Mouse (Mus musculus): Measurements from ENCODE around the gene Dnaaf1. TPM values are rescaled to one million over a fixed set of nuclear protein-coding genes. Genes with fewer than 3 reads are reported as not detected.

The Dnaaf1 gene
- total RNA-seq, 2 experiments from 2014 or later: 0.27 to 0.35 TPM

DNA sequence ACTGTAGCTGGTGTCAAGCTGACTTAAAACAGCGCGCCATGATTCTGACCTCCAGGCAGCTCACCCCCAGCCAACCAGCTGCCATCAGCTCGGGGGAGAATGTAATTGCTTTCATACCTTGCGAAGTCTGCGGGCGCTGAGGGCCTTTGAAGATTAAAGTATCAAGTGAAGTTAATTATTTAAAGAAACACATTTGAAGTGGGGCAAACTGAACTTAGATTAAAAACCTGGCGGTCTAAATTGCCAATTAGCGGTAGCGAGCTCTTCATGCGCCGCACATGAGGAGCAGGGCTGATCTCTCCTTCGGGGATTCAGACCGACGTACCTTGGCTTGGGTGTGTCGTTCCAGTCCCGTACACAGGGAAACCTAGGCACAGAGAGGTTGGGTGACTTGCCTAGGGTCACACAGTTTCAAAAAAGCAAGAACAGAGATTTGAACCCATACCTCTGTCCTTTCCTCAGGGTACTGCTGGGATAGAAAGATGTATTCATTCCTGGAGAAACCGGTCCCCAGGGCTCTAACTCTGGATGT is 69.5 kb downstream of the Dnaaf1 start:
- TF ChIP-seq CTCF (IDR thresholded peaks at IDR 0.05): no peak
- Histone ChIP-seq H3K4me3 (no peak overlapping the region), H3K27ac (no peak overlapping the region)
- intact Hi-C loops (cut with DNase I): no loop called here
- DNase-seq (ENCODE audit: extremely low spot score in 1 of 2, low spot score in 2 of 2): no peak

DNA sequence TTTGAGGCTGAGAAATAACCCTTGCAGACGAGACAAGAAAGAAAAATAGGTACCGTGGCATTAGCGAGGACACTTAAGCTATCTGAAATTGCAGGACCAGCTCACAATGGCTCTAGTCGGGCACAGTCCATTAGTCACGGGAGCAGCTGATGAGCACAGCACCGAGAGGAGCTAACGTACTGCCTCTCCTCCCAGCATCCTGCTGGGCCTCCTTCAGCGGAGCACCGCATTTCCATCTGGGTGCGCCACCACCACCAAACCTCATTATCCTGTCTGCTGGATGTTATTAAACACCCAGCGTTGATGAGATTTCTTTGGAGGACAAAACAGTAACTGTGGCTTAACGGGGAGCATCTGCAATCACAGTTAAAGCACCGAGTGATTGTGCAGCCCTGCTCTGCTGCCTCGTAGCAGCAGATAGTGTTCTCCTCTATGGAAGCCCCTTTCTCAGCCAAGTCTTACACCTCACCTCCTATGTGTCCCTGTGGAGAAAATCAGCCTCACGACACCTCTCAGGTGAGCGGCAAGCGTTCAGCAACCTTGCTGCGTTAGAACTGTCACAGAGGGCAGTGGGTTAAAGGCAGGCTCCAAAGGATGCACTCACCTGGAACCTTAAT is 70.1 kb downstream of the Dnaaf1 start:
- intact Hi-C loops (cut with DNase I): no loop called here
- TF ChIP-seq CTCF (IDR thresholded peaks at IDR 0.05): no peak

DNA sequence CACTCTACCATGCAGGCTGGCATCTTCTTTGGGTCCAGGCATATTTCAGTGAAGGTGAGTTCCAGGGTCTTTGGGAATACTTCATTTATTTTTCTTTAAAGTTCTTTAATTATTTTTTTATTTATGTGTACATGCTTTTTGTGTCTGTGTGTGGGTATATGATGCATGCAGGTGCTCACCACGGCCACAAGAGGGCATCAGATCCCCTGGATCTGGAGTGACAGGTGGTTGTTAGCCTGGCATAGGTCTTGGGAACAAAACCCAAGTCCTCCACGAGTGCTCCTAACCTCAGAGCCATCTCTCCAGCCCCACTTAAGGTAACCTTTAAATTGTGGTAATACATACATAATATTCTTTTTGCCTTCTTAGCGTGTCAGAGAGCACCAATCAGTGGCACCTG is 71.2 kb downstream of the Dnaaf1 start:
- DNase-seq (ENCODE audit: extremely low spot score in 1 of 2, low spot score in 2 of 2): no peak
- H3K27ac ChIP-seq: no peak overlapping the region
- no peak overlapping the region for H3K4me3 ChIP-seq
- no peak; the same call in none of the 2 replicates for TF ChIP-seq CTCF (IDR thresholded peaks at IDR 0.05)
- intact Hi-C loops (cut with DNase I): no loop called here

More for the DNA sequence above, 70.1 kb downstream of the Dnaaf1 start:
- H3K4me3 ChIP-seq: no peak overlapping the region
- H3K27ac ChIP-seq: no peak overlapping the region
- no peak for DNase-seq (ENCODE audit: extremely low spot score in 1 of 2, low spot score in 2 of 2)

DNA sequence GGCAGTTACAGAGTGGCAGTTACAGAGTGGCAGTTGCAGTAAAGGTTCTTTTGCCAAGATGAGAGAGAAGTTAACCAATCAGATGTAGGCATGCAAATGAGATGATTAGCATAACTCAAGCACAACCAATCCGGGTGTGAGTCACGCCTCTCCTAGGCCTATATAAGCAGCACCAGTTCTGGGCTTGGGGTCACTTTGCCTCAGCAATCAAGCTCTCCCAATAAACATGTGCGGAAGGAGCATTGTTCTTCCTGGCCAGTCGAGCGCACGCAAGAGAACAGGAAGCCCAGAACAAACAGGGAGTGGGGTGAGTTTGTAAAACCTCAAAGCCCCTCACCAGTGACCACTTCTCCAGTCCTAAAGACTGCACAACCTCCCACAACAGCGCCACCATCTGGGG is 71.8 kb downstream of the Dnaaf1 start:
- no peak for DNase-seq (ENCODE audit: extremely low spot score in 1 of 2, low spot score in 2 of 2)
- TF ChIP-seq CTCF (IDR thresholded peaks at IDR 0.05): no peak
- intact Hi-C loops (cut with DNase I): no loop called here
- no peak overlapping the region for H3K4me3 ChIP-seq
- H3K27ac ChIP-seq: no peak overlapping the region

Other genes with a start within 250 kb of the Dnaaf1 start
- 100 to 1,000 TPM; 314 to 321 TPM for gene Hsbp1, start 230.7 kb upstream of the Dnaaf1 start, total RNA-seq (2021)
- 10 to 100 TPM; 26.1 to 28.7 TPM for gene Mlycd, start 180.4 kb upstream of the Dnaaf1 start, total RNA-seq (2021)
- gene Osgin1, start 141.1 kb upstream of the Dnaaf1 start, total RNA-seq (2021): under 1 TPM in 1 of 2 experiments, not detected in 1; 0.40 TPM
- gene Necab2, start 128.5 kb upstream of the Dnaaf1 start, total RNA-seq (2021): 10 to 100 TPM; 63.3 to 80.9 TPM
- under 1 TPM; 0.30 to 0.48 TPM for gene Slc38a8, start 73.5 kb upstream of the Dnaaf1 start, total RNA-seq (2021)
- gene Mbtps1, start 16.5 kb upstream of the Dnaaf1 start, total RNA-seq (2021): 10 to 100 TPM; 61.0 to 64.3 TPM
- gene Hsdl1, start 52 bp upstream of the Dnaaf1 start, total RNA-seq (2021): 10 to 100 TPM; 42.3 to 43.1 TPM
- gene Taf1c, start 30.0 kb downstream of the Dnaaf1 start, total RNA-seq (2021): 10 to 100 TPM; 10.7 to 12.1 TPM
- under 1 TPM; 0.18 to 0.54 TPM for gene Adad2, start 37.5 kb downstream of the Dnaaf1 start, total RNA-seq (2021)
- gene Kcng4, start 60.4 kb downstream of the Dnaaf1 start, total RNA-seq (2021): 1 to 10 TPM; 3.4 TPM
- 10 to 100 TPM in 1 of 2 experiments, 1 to 10 TPM in 1; 9.7 to 10.6 TPM for gene Wfdc1, start 91.1 kb downstream of the Dnaaf1 start, total RNA-seq (2021)
- 1 to 10 TPM; 1.8 to 2.3 TPM for gene Atp2c2, start 124.8 kb downstream of the Dnaaf1 start, total RNA-seq (2021)
- gene Tldc1, start 203.2 kb downstream of the Dnaaf1 start, total RNA-seq (2021): 10 to 100 TPM; 13.6 to 13.7 TPM